Mouse (Mus musculus) hindbrain, embryonic 15.5 days (tissue): ENCODE data around the gene Pira2. TPM values are rescaled to one million over a fixed set of nuclear protein-coding genes. Genes with fewer than 3 reads are reported as not detected.
"Not testable (repeated sequence)": the region's sequence is repeated elsewhere in the genome, so short reads cannot be mapped to it uniquely, and the experiment has no call there.

Experiments used
- ATAC-seq: fragments of 200-750 bp; cut with Nextera tagmentation; 2 replicates; pipeline ENCODE4 v1.8.0; 2017; ENCODE audit warnings: low read depth, moderate number of reproducible peaks, moderate TSS enrichment; ENCODE audit not compliant: low FRiP score
- H3K27ac ChIP-seq: fragments of 300-500 bp; sonication (generic); replicated peaks from 2 replicates; pipeline ENCODE4 v1.5.1; 2015; ENCODE audit warnings: mild to moderate bottlenecking, inconsistent platforms
- H3K27me3 ChIP-seq: fragments of 300-500 bp; sonication (generic); 2 replicates; pipeline ENCODE4 v1.6.1; 2015; ENCODE audit warnings: control low read depth, inconsistent platforms
- H3K36me3 ChIP-seq: fragments of 300-500 bp; sonication (generic); 2 replicates; pipeline ENCODE4 v1.6.1; 2015; ENCODE audit warnings: control low read depth, inconsistent platforms
- H3K4me1 ChIP-seq: fragments of 300-500 bp; sonication (generic); replicated peaks from 2 replicates; pipeline ENCODE4 v1.6.1; 2015; ENCODE audit warnings: control low read depth, inconsistent platforms
- H3K4me2 ChIP-seq: fragments of 300-500 bp; sonication (generic); 2 replicates; pipeline ENCODE4 v1.6.1; 2015; ENCODE audit warnings: moderate library complexity, mild to moderate bottlenecking, inconsistent platforms
- H3K4me3 ChIP-seq: fragments of 300-500 bp; sonication (generic); 2 replicates; pipeline ENCODE4 v1.5.1; 2015; ENCODE audit warnings: mild to moderate bottlenecking, inconsistent platforms
- H3K9ac ChIP-seq: fragments of 300-500 bp; sonication (generic); 2 replicates; pipeline ENCODE4 v1.6.1; 2015; ENCODE audit warnings: inconsistent platforms
- H3K9me3 ChIP-seq: fragments of 300-500 bp; sonication (generic); 2 replicates; pipeline ENCODE4 v1.6.1; 2016; ENCODE audit warnings: control low read depth, inconsistent platforms
- WGBS: fragments of 180-500 bp; shearing (Covaris S2); methylation state at CpG from one replicate; pipeline ENCODE4 v1.1.7; 2015; 5-methylcytosine and 5-hydroxymethylcytosine counted together
- polyA plus RNA-seq: library from polyadenylated mRNA; unstranded; fragments of >200 nt; fragmentation: Nextera tagmentation; extraction: Ambion mirVana; gene quantifications from 2 replicates; pipeline ENCODE4 v1.2.1, GENCODE M21; 2015

Gene Pira2
- polyA plus RNA-seq, result 0.06 TPM in 1 of 2 replicates, not detected in the other

- H3K9me3 ChIP-seq, H3K4me3 ChIP-seq, H3K27me3 ChIP-seq, H3K4me2 ChIP-seq, H3K9ac ChIP-seq, H3K27ac ChIP-seq, ATAC-seq, H3K4me1 ChIP-seq, H3K36me3 ChIP-seq: not testable (repeated sequence)
- WGBS, result no CpG with 5 or more reads among the region's 2 CpGs
Measured at GRCm38 (mm10) chr7:3844951-3845350, at the start of gene Pira2. Gene Pira2 (minus strand): TSS chr7:3845051.

- not testable (repeated sequence) for H3K36me3 ChIP-seq, H3K4me2 ChIP-seq, H3K4me1 ChIP-seq, ATAC-seq, H3K27me3 ChIP-seq, H3K4me3 ChIP-seq, H3K9ac ChIP-seq, H3K27ac ChIP-seq, H3K9me3 ChIP-seq
- no CpG with 5 or more reads among the region's 1 CpGs for WGBS
Measured at GRCm38 (mm10) chr7:3875032-3875431, 30.2 kb upstream of the Pira2 start.

- H3K9ac ChIP-seq, H3K4me1 ChIP-seq, H3K4me3 ChIP-seq, H3K27ac ChIP-seq, H3K9me3 ChIP-seq, H3K27me3 ChIP-seq, ATAC-seq, H3K36me3 ChIP-seq, H3K4me2 ChIP-seq: not testable (repeated sequence)
- WGBS, result no CpG with 5 or more reads among the region's 1 CpGs
Measured at GRCm38 (mm10) chr7:3837854-3838253, 7.0 kb downstream of the Pira2 start.

GRCm38 (mm10) chr7:3830633-3831032 lies 14.2 kb downstream of the Pira2 start:
- not testable (repeated sequence) for H3K9ac ChIP-seq, H3K27me3 ChIP-seq, H3K27ac ChIP-seq, H3K4me3 ChIP-seq, H3K9me3 ChIP-seq, H3K4me2 ChIP-seq, ATAC-seq, H3K36me3 ChIP-seq, H3K4me1 ChIP-seq

- not testable (repeated sequence) for ATAC-seq, H3K4me3 ChIP-seq, H3K27me3 ChIP-seq, H3K27ac ChIP-seq, H3K4me2 ChIP-seq, H3K4me1 ChIP-seq, H3K9ac ChIP-seq, H3K36me3 ChIP-seq, H3K9me3 ChIP-seq
- WGBS, result 40% methylated on average over 1 of the region's 3 CpGs
Measured at GRCm38 (mm10) chr7:3825599-3825998, 19.3 kb downstream of the Pira2 start, which contains the start of gene Gm15448. Gene Gm15448 (minus strand): TSS chr7:3825687.

- H3K36me3 ChIP-seq, H3K27me3 ChIP-seq, ATAC-seq, H3K9me3 ChIP-seq, H3K4me3 ChIP-seq, H3K4me2 ChIP-seq, H3K27ac ChIP-seq, H3K9ac ChIP-seq, H3K4me1 ChIP-seq: not testable (repeated sequence)
Measured at GRCm38 (mm10) chr7:3811912-3812311, 32.9 kb downstream of the Pira2 start.

- not testable (repeated sequence) for ATAC-seq, H3K4me3 ChIP-seq, H3K4me2 ChIP-seq, H3K9ac ChIP-seq, H3K36me3 ChIP-seq, H3K9me3 ChIP-seq, H3K27me3 ChIP-seq, H3K4me1 ChIP-seq, H3K27ac ChIP-seq
- WGBS, result 84% methylated on average over 4 of the region's 4 CpGs
Measured at GRCm38 (mm10) chr7:3802935-3803334, 41.9 kb downstream of the Pira2 start.

GRCm38 (mm10) chr7:3799940-3800339 lies 44.9 kb downstream of the Pira2 start:
- H3K27ac ChIP-seq, H3K4me2 ChIP-seq, H3K9me3 ChIP-seq, H3K4me3 ChIP-seq, ATAC-seq, H3K27me3 ChIP-seq, H3K4me1 ChIP-seq, H3K36me3 ChIP-seq, H3K9ac ChIP-seq: not testable (repeated sequence)
- WGBS, result 72% methylated on average over 3 of the region's 3 CpGs

- not testable (repeated sequence) for H3K27me3 ChIP-seq, H3K4me3 ChIP-seq, H3K4me2 ChIP-seq, H3K9me3 ChIP-seq, H3K9ac ChIP-seq, ATAC-seq, H3K4me1 ChIP-seq, H3K36me3 ChIP-seq, H3K27ac ChIP-seq
Measured at GRCm38 (mm10) chr7:3796286-3796685, 48.6 kb downstream of the Pira2 start.

Other genes with a start within 250 kb of the Pira2 start
- 0.39 and 0.66 TPM in 2 replicates for gene Oscar, start 228.9 kb downstream of the Pira2 start, polyA plus RNA-seq
- 541 and 606 TPM in 2 replicates for gene Ndufa3, start 227.7 kb downstream of the Pira2 start, polyA plus RNA-seq
- gene Tfpt, start 215.1 kb downstream of the Pira2 start, polyA plus RNA-seq, result 32.2 and 40.1 TPM in 2 replicates
- 88.8 and 89.6 TPM in 2 replicates for gene Prpf31, start 215.1 kb downstream of the Pira2 start, polyA plus RNA-seq
- 39.5 and 47.3 TPM in 2 replicates for gene Cnot3, start 199.8 kb downstream of the Pira2 start, polyA plus RNA-seq
- gene Leng1, start 179.2 kb downstream of the Pira2 start, polyA plus RNA-seq, result 15.3 and 17.1 TPM in 2 replicates
- gene Tmc4, start 167.5 kb downstream of the Pira2 start, polyA plus RNA-seq, result 5.0 and 5.2 TPM in 2 replicates
- 275 and 297 TPM in 2 replicates for gene Tsen34, start 152.2 kb downstream of the Pira2 start, polyA plus RNA-seq
- gene Mboat7, start 151.5 kb downstream of the Pira2 start, polyA plus RNA-seq, result 105 and 113 TPM in 2 replicates
- 691 and 766 TPM in 2 replicates for gene Rps9, start 141.1 kb downstream of the Pira2 start, polyA plus RNA-seq
- gene Pirb, start 124.7 kb downstream of the Pira2 start, polyA plus RNA-seq, result 0.45 and 0.50 TPM in 2 replicates
- gene Gm15448, start 19.4 kb downstream of the Pira2 start, polyA plus RNA-seq, result not detected in 2 replicates
- not detected in 2 replicates for gene Gm14548, start 53.1 kb upstream of the Pira2 start, polyA plus RNA-seq
- 0.09 TPM in 1 of 2 replicates, not detected in the other for gene Lilra6, start 70.5 kb upstream of the Pira2 start, polyA plus RNA-seq
- 3.0 and 3.3 TPM in 2 replicates for gene Lair1, start 218.2 kb upstream of the Pira2 start, polyA plus RNA-seq